Mouse (Mus musculus) gastrocnemius, adult 18-20 months (tissue): Measurements from ENCODE around the gene Masp2. TPM values are rescaled to one million over a fixed set of nuclear protein-coding genes. Genes with fewer than 3 reads are reported as not detected.

ENCODE experiments used
- total RNA-seq, 2 experiments: library from RNA; stranded (reverse); gene quantifications; 2 replicates each; pipeline ENCODE4 v1.2.3; 2021

Gene Masp2
- total RNA-seq, 2 experiments from 2014 or later: 0.16 to 0.64 TPM

Other genes with a start within 250 kb of the Masp2 start
- 10 to 100 TPM; 10.3 to 15.6 TPM for gene Ubiad1, start 157.8 kb upstream of the Masp2 start, total RNA-seq
- gene Mtor, start 153.9 kb upstream of the Masp2 start, total RNA-seq: 10 to 100 TPM; 30.6 to 36.6 TPM
- 10 to 100 TPM in 1 of 2 experiments, 1 to 10 TPM in 1; 9.3 to 24.6 TPM for gene Angptl7, start 102.1 kb upstream of the Masp2 start, total RNA-seq
- 10 to 100 TPM; 19.6 to 20.4 TPM for gene Exosc10, start 44.1 kb upstream of the Masp2 start, total RNA-seq
- gene Srm, start 11.1 kb upstream of the Masp2 start, total RNA-seq: 1 to 10 TPM; 8.7 to 9.5 TPM
- 100 to 1,000 TPM; 112 to 130 TPM for gene Tardbp, start 24.5 kb downstream of the Masp2 start, total RNA-seq
- gene Gm572, start 40.8 kb downstream of the Masp2 start, total RNA-seq: 1 to 10 TPM; 5.8 to 6.3 TPM
- 10 to 100 TPM; 37.9 to 44.4 TPM for gene Casz1, start 201.9 kb downstream of the Masp2 start, total RNA-seq